Mouse (Mus musculus): ENCODE measurements around the gene Gpd1l. TPM values are rescaled to one million over a fixed set of nuclear protein-coding genes. Genes with fewer than 3 reads are reported as not detected.
"Not testable (repeated sequence)": the region's sequence is repeated elsewhere in the genome, so short reads cannot be mapped to it uniquely, and the experiment has no call there.

The Gpd1l gene
- polyA plus RNA-seq (2012; ENCODE audit: insufficient read depth, low replicate concordance) = 3.8 TPM in 1 of 2 replicates, not detected in the other

DNA sequence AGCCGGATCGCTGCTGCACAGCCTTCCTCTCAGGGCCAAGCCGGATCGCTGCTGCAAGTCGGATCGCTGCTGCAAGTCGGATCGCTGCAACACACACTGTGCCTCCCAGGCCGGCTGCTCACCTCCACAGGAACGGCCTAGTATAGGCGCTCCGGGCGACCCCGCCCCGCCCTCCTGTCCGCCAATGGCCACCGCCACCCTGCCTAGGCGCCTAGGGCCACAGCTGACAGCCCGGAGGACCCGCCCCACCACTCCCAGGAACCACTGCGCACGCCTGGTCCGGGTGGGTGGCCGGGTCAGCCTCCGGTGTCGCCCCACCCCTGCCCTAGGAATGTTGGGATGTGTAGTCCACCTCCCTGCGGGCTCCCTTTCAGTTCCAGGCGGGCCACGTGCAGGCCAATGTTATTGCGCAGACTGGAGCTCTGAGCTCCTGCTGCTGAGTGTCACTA is at the start of gene Gpd1l:
Gene Gpd1l (minus strand): TSS at position 265 of the 449 bp plus-strand sequence.
- H3K4me3 ChIP-seq (replicated peaks) = peak within 1 kb of the TSS; percentile 99
- TF ChIP-seq GATA1 (IDR thresholded peaks at IDR 0.05; ENCODE audit: borderline replicate concordance, low read length) (no peak), FLI1 (IDR thresholded peaks at IDR 0.05; ENCODE audit: low read length) (no peak)
- H3K36me3 ChIP-seq (replicated peaks; ENCODE audit: low read length) = no peaks in the 10 kb centered on the region
- no peaks in the 10 kb centered on the region for H3K27me3 ChIP-seq (replicated peaks)
- H3K9me3 ChIP-seq = peaks cover 7% of the 10 kb centered on the region
- peaks cover 33% of the 10 kb centered on the region for H3K4me1 ChIP-seq

DNA sequence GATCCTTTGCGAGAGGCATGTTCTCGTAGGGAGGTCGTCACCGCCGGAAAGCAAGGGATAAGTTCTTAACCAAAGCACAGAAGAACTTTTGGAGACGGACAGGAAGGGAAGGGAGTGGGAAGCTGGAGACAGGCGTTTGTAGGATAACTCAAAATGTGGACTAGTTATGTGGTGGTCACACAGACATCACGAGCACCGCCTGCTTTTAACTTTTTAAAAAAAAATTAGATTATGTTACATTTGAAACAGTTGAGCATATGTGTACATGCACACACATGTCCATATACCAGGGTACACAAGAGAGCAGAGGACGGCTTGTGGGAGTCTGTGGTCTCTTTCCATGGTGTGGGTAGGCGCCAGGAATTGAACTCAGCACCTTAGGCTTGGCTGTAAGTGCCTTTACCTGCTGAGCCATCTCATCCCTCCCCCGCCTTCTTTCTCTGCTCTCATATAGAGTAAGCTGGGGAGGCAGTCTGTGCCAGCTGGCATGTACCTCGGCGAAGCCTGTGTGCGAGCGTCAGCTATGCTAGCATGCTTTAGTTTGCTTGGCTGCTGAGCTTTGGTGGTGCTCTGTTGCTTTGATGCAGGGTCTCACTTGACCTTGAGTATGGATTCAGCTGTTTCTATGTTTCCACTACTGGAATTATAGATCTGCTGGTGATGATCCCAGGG is 49.0 kb upstream of the Gpd1l start, which contains the start of gene Rps27rt:
Gene Rps27rt (minus strand): TSS at position 51 of the 672 bp plus-strand sequence.
- TF ChIP-seq GATA1 (IDR thresholded peaks at IDR 0.05; ENCODE audit: borderline replicate concordance, low read length) = no peak
- TF ChIP-seq FLI1 (IDR thresholded peaks at IDR 0.05; ENCODE audit: low read length) = no peak
- no peak within 1 kb of the TSS for H3K4me3 ChIP-seq (replicated peaks)
- H3K27me3 ChIP-seq (replicated peaks) = peaks cover 52% of the 10 kb centered on the region
- H3K4me1 ChIP-seq = peaks cover 15% of the 10 kb centered on the region
- peaks cover 18% of the 10 kb centered on the region for H3K9me3 ChIP-seq
- H3K36me3 ChIP-seq (replicated peaks; ENCODE audit: low read length) = no peaks in the 10 kb centered on the region

DNA sequence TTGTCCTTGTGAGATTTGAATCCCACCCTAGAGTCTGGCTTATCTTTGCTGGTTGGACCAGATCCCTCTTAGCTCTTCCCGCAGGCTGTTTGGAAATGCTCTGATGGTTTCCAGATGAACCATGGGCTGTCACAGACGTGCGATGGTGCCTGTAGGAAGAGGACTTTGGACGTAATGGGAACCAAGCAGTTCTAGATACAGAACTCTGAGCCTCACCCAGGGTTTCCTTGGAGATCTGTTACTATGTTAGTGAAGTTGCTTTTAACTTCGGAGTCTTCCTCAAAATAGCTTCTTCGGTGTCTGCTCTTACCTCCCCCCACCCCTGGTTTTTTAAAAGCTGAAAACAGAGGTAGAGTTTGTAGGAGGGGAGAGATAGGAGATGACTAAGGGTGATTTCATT is 46.2 kb upstream of the Gpd1l start:
- 0 out of 2 replicates have a peak, but pooled peaks cover 9% of the 10 kb centered on the region for H3K9me3 ChIP-seq
- H3K36me3 ChIP-seq (replicated peaks; ENCODE audit: low read length) = no peaks in the 10 kb centered on the region
- H3K27me3 ChIP-seq (replicated peaks) = peaks cover 71% of the 10 kb centered on the region
- H3K4me3 ChIP-seq (replicated peaks) = no peak overlapping the region
- no peak for TF ChIP-seq FLI1 (IDR thresholded peaks at IDR 0.05; ENCODE audit: low read length)
- no peak for TF ChIP-seq GATA1 (IDR thresholded peaks at IDR 0.05; ENCODE audit: borderline replicate concordance, low read length)
- peaks cover 17% of the 10 kb centered on the region for H3K4me1 ChIP-seq

- Histone ChIP-seq H3K36me3 (replicated peaks; ENCODE audit: low read length) (no peaks in the 10 kb centered on the region), H3K4me3 (replicated peaks) (peak within 1 kb of the TSS; percentile 91), H3K4me1 (peaks cover 17% of the 10 kb centered on the region), H3K27me3 (replicated peaks) (peaks cover 65% of the 10 kb centered on the region), H3K9me3 (no peaks in the 10 kb centered on the region)
- TF ChIP-seq GATA1 (IDR thresholded peaks at IDR 0.05; ENCODE audit: borderline replicate concordance, low read length) = no peak
- no peak for TF ChIP-seq FLI1 (IDR thresholded peaks at IDR 0.05; ENCODE audit: low read length)
Measured at GRCm38 (mm10) chr9:114978281-114979111, 44.7 kb upstream of the Gpd1l start, which contains the start of gene Osbpl10. Gene Osbpl10 (plus strand): TSS chr9:114978569.

- no peaks in the 10 kb centered on the region for H3K9me3 ChIP-seq
- no peak for TF ChIP-seq GATA1 (IDR thresholded peaks at IDR 0.05; ENCODE audit: borderline replicate concordance, low read length)
- TF ChIP-seq FLI1 (IDR thresholded peaks at IDR 0.05; ENCODE audit: low read length) = no peak
- H3K36me3 ChIP-seq (replicated peaks; ENCODE audit: low read length) = no peaks in the 10 kb centered on the region
- H3K4me3 ChIP-seq (replicated peaks) = peak overlapping the region; percentile 91
- H3K27me3 ChIP-seq (replicated peaks) = peaks cover 59% of the 10 kb centered on the region
- peaks cover 17% of the 10 kb centered on the region for H3K4me1 ChIP-seq
Measured at GRCm38 (mm10) chr9:114977461-114978280, 43.9 kb upstream of the Gpd1l start.

DNA sequence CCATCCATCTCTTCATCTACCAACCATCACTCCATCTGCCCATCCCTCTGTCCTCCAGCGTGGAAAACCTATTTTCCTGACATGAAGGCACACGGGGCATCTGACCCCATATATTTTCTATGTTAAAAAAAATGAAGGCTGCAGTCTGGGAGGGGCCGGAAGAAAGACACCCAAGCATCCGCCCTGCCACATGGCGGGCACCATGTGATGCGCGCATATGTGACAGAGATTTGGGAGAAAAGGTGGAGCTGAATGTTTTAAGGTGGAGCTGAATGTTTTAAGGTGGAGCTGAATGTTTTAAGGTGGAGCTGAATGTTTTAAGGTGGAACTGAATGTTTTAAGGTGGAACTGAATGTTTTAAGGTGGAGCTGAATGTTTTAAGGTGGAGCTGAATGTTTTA is 32.5 kb upstream of the Gpd1l start:
- not testable (repeated sequence) for H3K4me3 ChIP-seq (replicated peaks); H3K4me1 ChIP-seq; H3K36me3 ChIP-seq (replicated peaks; ENCODE audit: low read length)
- Histone ChIP-seq H3K27me3 (replicated peaks) (peaks cover 21% of the 10 kb centered on the region), H3K9me3 (peaks cover 34% of the 10 kb centered on the region)

GRCm38 (mm10) chr9:114964093-114964492 is 30.3 kb upstream of the Gpd1l start:
- no peak for TF ChIP-seq GATA1 (IDR thresholded peaks at IDR 0.05; ENCODE audit: borderline replicate concordance, low read length)
- no peak for TF ChIP-seq FLI1 (IDR thresholded peaks at IDR 0.05; ENCODE audit: low read length)
- no peak overlapping the region for H3K4me3 ChIP-seq (replicated peaks)
- H3K9me3 ChIP-seq = peaks cover 38% of the 10 kb centered on the region
- peaks cover 19% of the 10 kb centered on the region for H3K27me3 ChIP-seq (replicated peaks)
- H3K4me1 ChIP-seq = no peaks in the 10 kb centered on the region; the same call in 1 of the 2 replicates
- no peaks in the 10 kb centered on the region for H3K36me3 ChIP-seq (replicated peaks; ENCODE audit: low read length)

- H3K9me3 ChIP-seq = peaks cover 32% of the 10 kb centered on the region
- no peaks in the 10 kb centered on the region for H3K4me1 ChIP-seq
- H3K27me3 ChIP-seq (replicated peaks) = peaks cover 11% of the 10 kb centered on the region
- TF ChIP-seq FLI1 (IDR thresholded peaks at IDR 0.05; ENCODE audit: low read length) = no peak
- TF ChIP-seq GATA1 (IDR thresholded peaks at IDR 0.05; ENCODE audit: borderline replicate concordance, low read length) = no peak
- H3K4me3 ChIP-seq (replicated peaks) = no peak overlapping the region
- H3K36me3 ChIP-seq (replicated peaks; ENCODE audit: low read length) = no peaks in the 10 kb centered on the region
Measured at GRCm38 (mm10) chr9:114960844-114961243, 27.1 kb upstream of the Gpd1l start.

- TF ChIP-seq FLI1 (IDR thresholded peaks at IDR 0.05; ENCODE audit: low read length) = no peak
- no peak for TF ChIP-seq GATA1 (IDR thresholded peaks at IDR 0.05; ENCODE audit: borderline replicate concordance, low read length)
- Histone ChIP-seq H3K9me3 (peaks cover 37% of the 10 kb centered on the region), H3K4me3 (replicated peaks) (no peak overlapping the region), H3K27me3 (replicated peaks) (peaks cover 11% of the 10 kb centered on the region), H3K36me3 (replicated peaks; ENCODE audit: low read length) (no peaks in the 10 kb centered on the region), H3K4me1 (no peaks in the 10 kb centered on the region)
Measured at GRCm38 (mm10) chr9:114960043-114960789, 26.4 kb upstream of the Gpd1l start.
